Mouse (Mus musculus) ES-Bruce4 (cell line): ENCODE measurements around the gene Aldh1a7.

ENCODE experiments used
- CTCF ChIP-seq: IDR thresholded peaks from one replicate; pipeline ENCODE4 v1.8.1; 2011; ENCODE audit warnings: low read depth, low read length
- POLR2A ChIP-seq: IDR thresholded peaks from one replicate; pipeline ENCODE4 v1.8.1; 2011; ENCODE audit warnings: low read length; ENCODE audit not compliant: insufficient read depth

- TF ChIP-seq POLR2A (no peak), CTCF (no peak)
Observed at GRCm38 (mm10) chr19:20773941-20774340, 46.6 kb upstream of the Aldh1a7 start.
